Mouse (Mus musculus) megakaryocyte-erythroid progenitor cell, adult 5-6 weeks (primary cell): ENCODE measurements at regions not wholly inside any gene's neighbourhood (a gene's known extent, or its start where the extent isn't known, plus 50 kb on each side); places are given as distances from the start of the nearest gene placed in this dataset.

Source experiments
- ATAC-seq: replicated peaks from 2 replicates; pipeline ENCODE4 v1.8.0; 2016; ENCODE audit warnings: mild to moderate bottlenecking, inconsistent platforms; ENCODE audit not compliant: severe bottlenecking, poor library complexity, low FRiP score, low TSS enrichment

DNA sequence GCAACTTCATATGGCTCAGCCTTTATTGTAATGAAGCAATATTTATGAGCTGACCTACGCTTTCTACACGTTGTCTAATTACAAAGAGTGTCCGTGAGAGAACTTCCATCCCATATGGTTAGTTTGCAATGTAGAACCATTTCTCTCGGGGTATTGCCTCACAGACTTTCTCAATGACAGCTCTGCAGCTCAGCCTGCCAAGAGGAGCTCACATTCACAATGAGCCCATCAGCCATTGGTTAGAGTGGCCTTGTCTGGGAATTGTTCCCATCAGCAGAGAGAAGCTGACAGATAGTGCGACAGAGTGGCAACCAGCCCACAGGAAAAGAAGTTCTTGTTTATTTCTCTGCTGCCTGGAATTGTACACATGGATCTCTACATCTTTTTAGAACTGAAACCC, 409.7 kb downstream of the Zfp704 start:
- ATAC-seq: no peak

DNA sequence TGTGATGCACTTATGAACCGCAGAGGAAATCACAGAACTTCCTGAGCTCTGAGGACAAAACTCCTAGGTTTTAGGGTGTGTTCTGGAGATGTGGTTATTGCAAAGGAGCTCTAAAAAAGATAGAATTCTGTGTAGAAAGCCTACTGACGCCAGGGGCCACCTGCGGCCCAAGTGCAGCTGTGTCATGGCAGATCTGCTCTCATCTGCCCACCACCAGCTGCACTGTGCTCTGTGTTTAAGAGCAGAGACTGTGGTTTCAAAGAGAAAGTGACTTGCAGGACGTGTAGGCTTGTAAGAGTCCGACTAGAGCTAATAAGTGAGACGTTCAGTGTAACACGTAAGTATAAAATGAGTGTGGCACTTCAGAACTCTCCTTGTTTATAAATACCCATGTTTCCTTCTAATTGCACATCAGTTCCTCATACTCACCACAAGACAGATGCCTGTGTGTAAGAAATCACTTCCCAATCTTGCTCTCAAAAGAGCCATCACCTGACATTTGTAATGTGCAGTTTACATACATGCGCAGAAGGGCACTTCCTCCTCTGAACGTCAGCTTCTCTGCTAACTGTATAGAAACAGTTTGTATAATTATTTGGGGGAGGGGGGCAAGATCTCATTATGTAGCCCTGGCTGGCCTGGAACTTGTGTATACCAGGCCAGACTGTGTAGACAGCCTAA, 411.1 kb downstream of the Zfp704 start:
- no peak for ATAC-seq

DNA sequence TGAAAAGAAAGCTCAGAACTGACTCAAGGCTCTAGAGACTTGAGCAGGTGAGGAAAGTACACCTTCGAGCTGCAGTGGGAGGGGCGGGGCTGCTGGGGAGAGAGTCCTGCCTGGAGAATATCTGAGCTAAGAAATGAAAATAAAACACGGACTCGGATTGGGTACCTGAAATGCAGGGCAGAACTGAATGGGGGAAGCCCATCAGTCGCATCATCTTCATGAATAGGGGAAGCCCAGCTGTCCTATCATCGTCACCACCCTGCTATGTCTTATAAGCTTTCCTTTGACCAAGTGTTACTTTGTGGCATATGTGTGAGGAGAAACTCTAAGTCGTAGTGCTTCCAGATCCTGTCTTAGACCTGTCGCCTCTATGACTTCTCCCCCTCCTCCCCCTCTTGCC, 414.1 kb downstream of the Zfp704 start:
- ATAC-seq: no peak

DNA sequence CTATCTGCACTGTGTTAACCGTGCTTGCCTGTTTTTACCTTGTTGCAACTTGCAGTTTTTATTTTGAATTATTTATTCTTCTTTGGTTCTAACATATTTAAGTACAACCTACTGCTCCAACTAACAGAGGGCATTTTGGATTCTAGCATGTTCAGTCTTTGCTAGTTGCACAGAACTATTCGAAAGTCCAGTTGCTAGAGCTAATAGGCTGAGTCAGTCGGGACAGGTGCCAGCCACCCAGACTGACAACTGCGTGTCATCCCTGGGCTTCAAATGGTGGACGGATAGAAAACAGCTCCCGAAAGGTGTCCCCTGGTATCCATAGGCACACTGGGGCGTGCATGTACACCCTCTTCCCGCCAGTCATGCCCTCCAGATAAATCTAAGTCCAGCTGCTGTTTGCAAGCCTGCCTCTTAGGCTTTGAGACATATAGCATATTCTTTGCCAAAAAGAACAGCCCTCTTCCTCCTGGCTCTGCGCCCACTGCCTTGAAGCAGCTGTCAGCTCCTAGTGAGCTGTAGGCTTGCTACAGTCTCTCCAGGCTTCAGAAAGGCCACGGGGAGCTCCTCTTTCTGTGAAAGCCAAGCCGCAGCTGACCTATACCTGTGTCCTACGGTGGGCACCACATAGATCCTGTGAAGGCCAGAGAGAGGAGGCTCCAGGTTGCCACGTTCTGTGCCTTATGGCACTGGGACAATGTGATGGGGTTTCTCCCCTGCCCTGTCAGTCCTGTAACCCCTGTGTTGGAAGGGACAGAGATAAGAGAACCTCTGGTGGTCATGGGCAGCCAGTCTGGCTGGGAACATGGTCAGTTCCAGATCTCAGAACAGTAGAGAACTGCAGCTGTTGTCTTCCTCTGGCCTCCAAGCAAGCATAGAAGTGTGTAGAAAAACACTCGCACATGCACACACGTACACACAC, 420.3 kb downstream of the Zfp704 start:
- no peak for ATAC-seq

DNA sequence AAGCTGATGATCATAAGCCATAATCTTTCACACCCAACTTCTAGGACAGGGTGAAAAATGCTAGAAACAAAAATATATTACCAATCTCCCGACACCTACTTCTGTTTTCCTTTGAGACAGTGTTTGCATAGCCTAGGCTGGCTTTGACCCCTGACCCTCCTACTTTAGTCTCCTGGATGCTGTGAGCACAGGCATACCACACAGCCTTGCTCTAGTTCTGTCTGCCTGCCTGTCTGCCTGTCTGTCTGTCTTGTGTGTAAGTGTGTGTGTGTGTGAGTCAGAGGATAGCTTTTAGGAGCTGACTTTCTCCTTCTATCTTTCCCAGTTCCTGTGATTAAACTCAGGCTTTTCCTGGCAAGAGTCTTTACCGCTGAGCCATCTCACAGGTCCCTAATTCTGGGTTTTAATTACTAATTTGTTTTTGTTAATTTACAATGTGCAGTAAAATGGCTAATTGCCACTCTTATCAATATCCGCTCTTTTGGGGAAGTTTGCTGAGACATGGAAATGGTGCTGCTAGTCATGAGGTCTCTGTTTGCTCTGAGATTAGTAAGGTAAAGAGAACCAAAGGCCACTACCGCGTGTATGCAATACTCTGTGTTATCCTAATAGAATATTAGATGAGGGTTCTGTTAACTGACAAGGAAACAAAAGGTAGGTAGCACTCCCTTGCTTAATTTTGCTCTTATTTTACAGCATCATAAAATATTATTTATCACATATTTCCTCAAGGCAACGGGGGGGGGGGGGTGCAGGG, 423.3 kb downstream of the Zfp704 start:
- no peak for ATAC-seq

DNA sequence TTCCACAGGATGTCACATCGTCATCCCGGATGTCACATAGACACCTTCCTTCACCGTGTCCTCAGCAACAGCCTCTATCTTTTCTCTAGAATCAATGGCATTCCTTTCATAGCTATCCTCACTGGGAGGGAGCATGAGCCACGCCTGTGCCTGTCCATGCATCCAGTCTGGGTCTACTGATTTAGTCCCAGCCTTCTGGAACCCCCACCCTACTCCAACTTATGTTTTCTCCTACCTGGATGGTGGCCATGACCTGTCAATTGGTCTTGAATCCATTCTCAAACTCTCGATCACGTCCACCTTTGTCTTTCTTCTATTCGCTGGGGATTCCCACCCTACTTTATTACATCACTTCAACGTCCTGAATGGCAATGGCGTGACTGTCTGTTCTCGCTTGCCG, 428.3 kb downstream of the Zfp704 start:
- ATAC-seq: no peak

DNA sequence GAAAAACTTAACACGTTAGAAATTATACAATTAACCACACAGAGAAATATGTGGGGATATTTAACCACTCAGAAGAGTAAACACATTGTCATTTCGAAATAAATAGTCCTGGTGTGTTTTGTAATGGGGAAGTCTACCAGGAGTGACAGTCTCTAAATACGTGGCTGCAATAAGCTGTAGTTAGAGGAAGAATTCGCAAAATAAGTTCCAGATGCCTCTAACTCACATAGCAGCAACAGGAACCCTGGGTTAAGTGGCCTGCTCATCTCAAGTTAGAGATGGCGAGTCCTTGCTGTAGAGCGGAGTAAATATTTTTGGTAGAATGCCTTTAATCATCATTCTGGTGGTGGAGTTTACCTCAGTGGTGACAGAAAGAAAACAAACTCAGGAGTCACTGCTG, 430.2 kb downstream of the Zfp704 start:
- ATAC-seq: no peak

DNA sequence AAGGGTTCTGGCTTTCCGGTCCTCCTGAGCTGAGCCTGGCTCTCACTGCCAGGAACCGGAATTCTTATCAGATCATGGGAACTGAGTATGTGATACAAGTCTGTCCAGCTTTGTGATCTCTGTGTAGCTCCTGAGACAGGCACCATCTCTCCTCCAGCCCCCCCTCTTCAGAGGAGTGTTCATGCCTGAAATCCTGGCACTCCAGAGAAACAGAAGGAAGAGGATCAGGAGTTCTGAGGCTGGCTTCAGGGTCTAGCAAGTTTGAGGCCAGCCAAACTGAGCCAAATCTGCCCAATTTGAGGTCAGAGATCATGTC, 435.4 kb downstream of the Zfp704 start:
- no peak for ATAC-seq

DNA sequence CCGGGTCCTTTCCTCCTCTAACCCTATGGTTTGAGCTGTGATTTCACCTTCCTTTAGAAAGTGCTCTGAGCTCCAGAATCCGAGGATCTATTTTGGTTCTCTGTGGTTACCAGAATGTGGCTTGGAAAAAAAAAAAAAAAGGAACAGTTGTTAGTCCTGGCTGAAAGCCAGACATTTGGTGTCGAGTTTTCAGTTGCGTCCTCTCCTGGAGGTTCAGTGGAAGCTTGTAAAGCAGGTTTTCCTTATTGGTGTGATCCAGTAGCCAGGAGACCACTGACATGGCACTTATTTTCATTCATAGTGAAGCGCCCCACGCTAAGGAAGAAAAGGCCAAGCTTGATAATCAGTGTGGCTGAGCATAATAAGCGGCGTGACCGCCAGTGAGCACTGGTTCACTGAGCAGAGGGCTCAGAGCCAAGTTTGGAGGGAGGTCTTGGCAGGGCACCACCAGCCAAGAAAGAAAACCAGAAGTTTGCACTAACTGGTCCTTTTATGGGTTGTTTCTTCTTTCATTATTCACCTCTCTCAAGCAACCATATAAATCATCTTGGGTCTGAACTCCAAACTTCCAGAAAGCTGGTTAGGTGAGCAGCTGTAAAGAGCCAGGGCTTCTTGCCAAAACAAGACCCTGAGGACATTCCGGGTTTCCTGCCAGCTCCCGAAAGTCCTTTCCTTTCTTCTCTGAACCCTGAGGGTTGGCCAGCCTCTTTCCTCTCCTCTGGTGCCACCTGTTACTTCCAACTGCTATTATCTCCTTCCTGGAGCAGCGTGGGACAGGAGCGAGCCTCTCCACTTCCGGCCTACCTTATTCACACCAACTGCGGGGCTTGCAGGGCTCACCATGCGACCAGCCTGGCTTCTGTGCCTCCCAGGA, 436.0 kb downstream of the Zfp704 start:
- ATAC-seq: peak; percentile 37; the same call in 1 of the 2 replicates

DNA sequence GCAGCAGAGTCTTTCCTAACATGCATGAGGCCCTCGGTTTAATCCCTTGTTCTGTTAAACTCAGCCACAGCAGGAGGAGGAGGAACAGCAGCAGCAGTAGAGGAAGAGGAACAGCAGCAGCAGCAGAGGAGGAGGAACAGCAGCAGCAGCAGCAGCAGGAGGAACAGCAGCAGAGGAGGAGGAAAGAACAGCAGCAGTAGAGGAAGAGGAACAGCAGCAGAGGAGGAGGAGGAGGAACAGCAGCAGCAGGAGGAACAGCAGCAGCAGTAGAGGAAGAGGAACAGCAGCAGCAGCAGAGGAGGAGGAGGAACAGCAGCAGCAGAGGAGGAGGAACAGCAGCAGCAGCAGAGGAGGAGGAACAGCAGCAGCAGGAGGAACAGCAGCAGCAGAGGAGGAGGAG, 437.9 kb downstream of the Zfp704 start:
- ATAC-seq: no peak

DNA sequence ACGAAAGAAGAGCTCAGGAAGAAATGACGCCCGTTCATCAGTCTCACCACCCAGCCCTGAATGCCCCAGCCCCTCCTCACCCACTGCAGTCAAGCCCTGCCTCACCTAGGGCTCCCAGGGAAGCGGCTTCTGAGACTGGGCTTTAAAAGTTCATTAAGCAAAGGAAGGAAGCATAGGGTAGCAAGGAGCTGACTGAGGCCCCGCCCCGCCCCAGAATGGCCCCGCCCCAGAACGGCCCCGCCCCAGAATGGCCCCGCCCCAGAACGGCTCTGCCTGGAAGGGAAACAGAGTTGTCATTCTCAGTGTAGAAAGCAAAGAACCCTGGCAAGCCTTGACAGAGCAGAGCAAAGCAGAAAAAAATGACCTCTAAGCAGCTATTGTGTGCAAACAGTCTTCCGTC, 440.9 kb downstream of the Zfp704 start:
- 0 out of 2 replicates have a peak, but pooled peaks have one; percentile 50 for ATAC-seq

DNA sequence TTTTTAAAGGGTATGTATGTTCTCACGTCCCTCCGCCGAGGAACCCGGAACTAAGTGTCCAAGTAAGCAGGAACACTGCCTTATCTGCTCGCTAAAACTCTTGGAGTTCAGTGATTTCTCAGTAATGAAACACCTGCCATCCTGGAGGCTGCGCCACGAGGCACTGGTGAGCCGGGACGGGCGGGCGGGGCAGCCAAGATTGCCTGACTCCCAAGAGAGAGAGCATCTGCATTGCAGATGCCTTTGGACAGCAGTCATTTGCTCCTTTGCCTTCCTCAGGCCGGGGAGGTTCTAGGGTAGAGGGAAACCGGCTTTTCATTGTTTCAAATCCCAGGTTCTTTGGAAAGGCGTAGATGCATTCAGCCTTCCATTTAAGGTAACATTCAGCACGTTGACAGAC, 450.8 kb downstream of the Zfp704 start:
- no peak for ATAC-seq

DNA sequence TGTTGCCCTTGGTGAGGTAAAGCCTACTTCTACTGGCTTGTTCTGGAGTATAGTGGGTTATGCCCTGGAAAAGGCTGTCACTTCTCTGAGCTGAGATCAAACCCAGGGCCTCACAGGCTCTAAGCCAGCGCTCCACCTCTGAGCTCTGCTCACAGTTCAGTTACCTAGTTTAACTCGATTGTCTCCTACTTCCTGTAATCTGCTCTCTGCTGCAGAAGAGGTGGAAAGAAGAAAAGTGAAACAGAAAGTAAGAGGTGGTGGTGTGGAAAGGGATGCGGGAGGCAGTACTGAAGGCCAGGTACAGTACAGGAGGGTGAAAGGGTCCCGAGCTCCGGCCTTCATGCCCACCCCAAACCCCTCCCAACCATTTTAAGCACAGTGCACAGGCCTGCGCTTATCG, 455.7 kb downstream of the Zfp704 start:
- 0 out of 2 replicates have a peak, but pooled peaks have one; percentile 26 for ATAC-seq

DNA sequence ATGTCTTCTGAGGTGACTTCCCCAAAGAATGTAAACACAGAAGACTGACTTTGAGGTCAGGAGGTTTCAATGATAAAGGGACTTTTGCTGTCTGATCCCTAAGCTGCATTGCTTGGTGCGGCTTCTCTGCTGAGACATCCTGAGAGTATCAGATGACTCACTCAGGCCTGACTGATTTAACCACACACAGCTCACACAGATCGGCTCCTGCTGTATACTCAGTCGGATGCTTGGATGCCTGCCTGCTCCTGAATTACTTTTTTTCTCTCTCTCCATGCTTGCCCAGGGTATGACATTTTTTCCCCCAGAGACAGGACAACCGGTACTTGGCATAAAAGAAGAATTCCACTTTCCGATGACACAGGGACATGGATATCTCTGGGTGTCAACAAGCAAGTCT, 456.2 kb downstream of the Zfp704 start:
- ATAC-seq: no peak

DNA sequence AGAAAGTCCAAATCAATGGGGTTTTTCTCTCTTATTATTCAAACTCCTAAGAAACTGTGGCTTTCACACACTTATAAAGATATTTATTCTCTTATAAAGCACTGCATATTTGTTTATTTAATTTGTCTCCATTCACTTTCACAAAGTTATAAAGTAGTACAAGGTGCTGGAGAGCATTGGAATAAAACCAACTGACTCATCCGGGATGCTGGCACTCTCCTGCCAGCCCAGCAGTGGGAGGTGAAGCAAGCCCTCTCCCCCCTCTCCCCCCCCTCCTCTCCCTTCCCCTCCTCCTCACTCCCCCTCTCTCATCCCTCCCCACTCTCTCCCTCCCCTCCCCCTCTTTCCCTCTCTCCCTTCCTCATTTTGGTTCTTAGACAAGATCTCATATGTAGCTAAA, 457.6 kb downstream of the Zfp704 start:
- ATAC-seq: no peak

DNA sequence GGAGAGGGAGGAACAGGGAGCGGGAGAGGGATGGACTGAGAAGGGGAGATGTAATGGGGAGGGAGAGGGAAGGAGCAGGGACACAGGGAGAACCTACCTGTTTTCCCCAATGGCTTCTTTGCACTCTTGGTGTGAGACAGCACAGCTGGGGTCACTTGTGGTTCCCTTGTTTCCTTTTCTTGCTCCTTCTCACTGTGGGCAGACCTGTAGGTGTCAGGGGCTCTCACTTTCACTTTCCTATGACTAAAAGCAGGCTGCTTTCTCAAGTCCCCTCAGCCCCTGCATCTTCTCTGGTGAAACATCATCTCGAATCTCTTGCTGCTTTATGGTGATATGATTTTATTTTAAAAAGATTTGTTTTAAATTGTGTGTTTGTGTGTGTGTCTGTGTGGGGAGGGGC, 458.3 kb downstream of the Zfp704 start:
- no peak for ATAC-seq

DNA sequence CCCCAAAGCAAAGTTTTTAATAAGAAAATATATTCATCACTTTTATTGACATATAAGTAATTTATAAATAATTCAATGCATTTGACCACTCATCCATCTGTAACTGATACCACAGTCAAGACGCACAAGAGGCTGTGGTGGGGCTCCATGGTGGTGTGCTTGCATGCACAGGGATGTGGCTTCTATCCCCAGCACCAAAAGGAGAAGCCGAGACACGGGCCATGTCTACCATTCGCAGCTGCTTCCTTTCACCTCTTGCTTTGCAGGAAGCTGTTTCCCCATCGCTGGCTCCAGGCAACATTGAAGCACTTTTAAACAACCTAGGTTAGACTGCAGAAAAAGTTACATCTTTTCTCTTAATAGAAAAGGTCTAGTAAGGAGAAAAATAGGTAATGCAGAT, 461.3 kb downstream of the Zfp704 start:
- ATAC-seq: no peak

DNA sequence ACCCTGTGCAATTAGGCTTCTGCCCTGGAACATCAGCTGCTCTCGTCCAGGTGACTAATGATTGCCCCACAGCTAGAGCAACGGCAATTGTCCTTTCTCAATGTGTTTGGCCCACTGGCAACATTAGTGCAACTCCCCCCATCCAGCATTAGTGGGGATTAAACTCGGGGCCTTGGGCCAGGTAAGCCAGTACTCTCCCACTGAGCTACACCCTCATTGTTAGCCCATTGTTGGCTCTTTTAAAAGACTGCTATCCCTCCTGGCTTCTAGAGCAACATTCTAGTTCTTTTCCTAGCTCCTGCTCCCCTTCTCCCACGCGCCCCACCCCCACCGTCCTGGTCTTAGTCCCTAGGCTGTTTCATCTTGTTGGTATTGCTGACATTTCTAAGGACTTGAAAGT, 463.4 kb downstream of the Zfp704 start:
- ATAC-seq: no peak

DNA sequence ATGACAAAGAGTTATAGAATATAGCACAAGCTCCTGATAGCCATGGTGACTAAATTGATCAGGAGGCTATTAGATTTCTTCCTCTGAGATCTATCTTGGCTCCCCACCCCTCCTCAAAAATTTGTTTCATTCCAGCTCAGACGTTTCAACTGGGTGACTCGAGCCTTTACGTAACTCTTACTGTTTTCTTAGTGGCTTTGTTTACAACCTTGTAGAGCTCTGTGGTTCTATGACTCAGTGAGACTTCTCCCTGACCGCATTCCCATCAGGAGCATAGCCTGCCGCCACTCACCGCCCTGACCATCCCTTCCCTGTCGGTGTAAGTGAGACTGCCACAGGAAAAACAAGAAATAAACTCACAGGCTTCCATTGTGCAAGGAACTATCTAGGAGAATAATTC, 464.3 kb downstream of the Zfp704 start:
- no peak for ATAC-seq

DNA sequence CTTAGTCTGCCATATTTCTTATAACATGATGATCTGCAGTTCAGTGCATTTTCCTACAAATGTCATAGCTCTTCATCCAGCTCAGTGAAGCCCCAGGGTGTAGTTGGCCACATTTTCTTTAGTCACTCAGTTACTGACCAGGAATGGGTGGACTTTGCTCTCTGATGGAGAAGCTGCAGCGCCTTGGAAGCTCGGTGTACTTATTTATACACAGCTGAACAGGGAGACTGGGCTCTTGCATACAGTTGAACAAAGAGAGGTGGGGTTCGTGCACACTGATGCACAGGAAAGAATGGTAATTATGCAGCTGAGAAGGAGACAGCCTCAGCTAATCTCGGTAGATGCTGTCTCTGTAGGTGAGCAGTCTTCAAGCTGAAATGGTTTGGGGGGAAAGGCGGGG, 468.0 kb downstream of the Zfp704 start:
- no peak for ATAC-seq
